Mouse (Mus musculus): ENCODE measurements around the gene Gm5901.

Gene Gm5901

GRCm38 (mm10) chr7:105406322-105406721 is 31.5 kb downstream of the Gm5901 start:
- no peak for DNase-seq

GRCm38 (mm10) chr7:105411874-105412632 is 37.2 kb downstream of the Gm5901 start:
- DNase-seq = peak; percentile 70 to 81

GRCm38 (mm10) chr7:105414385-105414784 is 39.5 kb downstream of the Gm5901 start:
- no peak for DNase-seq

- DNase-seq = no peak
Observed at GRCm38 (mm10) chr7:105416529-105416928, 41.7 kb downstream of the Gm5901 start.

- DNase-seq = no peak
Observed at GRCm38 (mm10) chr7:105418106-105418505, 43.3 kb downstream of the Gm5901 start.

- no peak for DNase-seq
Observed at GRCm38 (mm10) chr7:105420903-105421302, 46.1 kb downstream of the Gm5901 start.

GRCm38 (mm10) chr7:105424368-105424767 is 49.5 kb downstream of the Gm5901 start:
- DNase-seq = no peak

GRCm38 (mm10) chr7:105425424-105426043 is 50.7 kb downstream of the Gm5901 start, which contains the start of gene Cckbr:
Cckbr (plus strand) TSS chr7:105425731.
- DNase-seq = no peak

- DNase-seq = no peak
Observed at GRCm38 (mm10) chr7:105426051-105426450, 51.2 kb downstream of the Gm5901 start.

Measured in lung, postnatal 4 days (tissue).